Mouse (Mus musculus): ENCODE measurements around the gene Eri3.

DNA sequence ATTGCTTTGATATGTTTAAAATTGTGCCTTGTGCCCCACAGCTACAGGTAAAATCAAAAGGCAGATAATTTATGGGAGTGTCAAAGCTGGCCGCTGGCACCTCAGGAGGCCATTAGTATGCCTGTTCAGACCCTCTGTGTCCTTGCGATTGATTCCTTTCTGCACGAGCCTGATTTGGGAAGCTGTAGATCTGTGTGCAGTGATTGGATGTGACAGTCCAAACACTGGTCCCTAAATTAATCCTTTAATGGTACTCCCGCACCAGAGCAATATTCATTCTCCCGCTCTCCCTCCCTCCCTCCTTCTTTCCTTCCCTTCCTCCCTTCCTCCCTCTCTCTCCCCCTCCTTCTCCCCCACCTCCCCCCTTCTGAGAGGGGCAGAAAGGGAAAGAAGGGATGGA is 6.2 kb downstream of the Eri3 start:
- TF ChIP-seq USF1 (IDR thresholded peaks at IDR 0.05; ENCODE audit: low read depth) = no peak
- TF ChIP-seq POLR2A (IDR thresholded peaks at IDR 0.05; ENCODE audit: insufficient read length, low read depth) = no peak
- no peak for TF ChIP-seq MAX (IDR thresholded peaks at IDR 0.05; ENCODE audit: low read depth)
- TF ChIP-seq SRF (IDR thresholded peaks at IDR 0.05; ENCODE audit: control insufficient read depth, insufficient read length, low read depth) = no peak
- TF ChIP-seq E2F4 (IDR thresholded peaks at IDR 0.05; ENCODE audit: insufficient read depth) = no peak
- TF ChIP-seq CEBPB (IDR thresholded peaks at IDR 0.05; ENCODE audit: insufficient read depth, poor library complexity, severe bottlenecking) = no peak
- no peak for TF ChIP-seq POLR2AphosphoS2 (IDR thresholded peaks at IDR 0.05; ENCODE audit: insufficient read length, low read depth)
- TF ChIP-seq TCF12 (IDR thresholded peaks at IDR 0.05; ENCODE audit: insufficient read depth, poor library complexity, severe bottlenecking) = no peak

Data from myocyte (in vitro differentiated cells).